In the genomic region with DNA sequence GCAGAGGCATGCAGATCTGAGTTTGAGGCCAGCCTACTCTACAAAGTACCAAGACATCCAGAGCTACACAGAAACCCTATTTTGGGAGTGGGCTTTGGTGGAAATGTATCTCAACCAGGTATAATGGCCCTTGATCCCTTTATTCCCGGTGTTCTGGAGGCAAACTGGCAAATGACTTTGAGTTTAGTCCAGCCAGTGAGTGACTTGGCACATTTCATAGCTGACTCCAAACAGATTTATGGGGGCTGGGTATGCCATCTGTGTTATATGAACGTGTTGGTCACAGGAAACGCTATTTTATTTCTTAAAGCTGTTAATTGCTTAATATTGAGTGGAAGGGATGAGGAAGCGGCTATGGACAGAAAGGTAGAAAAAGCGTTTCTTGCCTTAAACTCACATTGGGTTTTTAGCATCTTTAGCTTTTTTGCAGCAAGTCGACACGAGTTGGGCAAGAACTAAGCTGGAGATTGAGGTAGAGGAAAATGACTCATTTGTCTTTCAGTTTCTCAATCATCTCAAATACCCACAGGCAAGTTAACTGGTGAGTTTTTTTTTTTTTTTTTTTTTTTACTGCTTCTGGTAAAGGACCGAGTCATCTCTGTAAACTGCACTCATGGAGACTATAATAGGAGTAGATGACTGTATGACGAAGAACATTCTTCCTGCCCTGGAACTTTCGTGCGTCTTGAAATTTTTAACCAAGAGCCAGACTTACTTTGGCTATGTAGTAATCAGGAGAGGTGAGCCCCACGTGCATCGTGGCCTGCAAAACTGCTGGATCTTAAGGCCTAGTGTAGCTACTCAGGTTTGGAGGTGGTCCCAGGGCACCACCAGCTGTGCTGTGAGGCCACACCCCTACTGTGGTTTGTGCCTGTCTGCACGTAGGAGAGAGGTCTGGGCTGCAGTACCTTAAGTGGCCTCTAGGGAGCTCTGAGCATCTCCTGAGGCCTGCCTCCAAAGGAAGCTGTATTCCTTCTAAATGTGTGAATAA, we compare ENCODE assay signal across 8 mouse cellular contexts. TPM values are rescaled to one million over a fixed set of nuclear protein-coding genes. Genes with fewer than 3 reads are reported as not detected.
A peak's percentile ranks its signal among the peaks of the same experiment; 100 is the strongest.
DNase-seq lines count a peak whose midpoint lies in the region; ATAC-seq and TF ChIP-seq lines count a peak whose summit lies in the region.

No protein-coding gene starts in this region.

- ATAC-seq in heart, embryonic 13.5 days (ENCODE audit: extremely low read depth, insufficient number of reproducible peaks, low FRiP score, low TSS enrichment) = no peak
- ATAC-seq in kidney, postnatal 0 days (replicated peaks; ENCODE audit: low FRiP score, low read depth) = peak; percentile 46; the same call in 1 of the 2 replicates
- ATAC-seq in liver, embryonic 15.5 days (ENCODE audit: insufficient read depth) = no peak
- ATAC-seq in neural tube, embryonic 11.5 days (ENCODE audit: insufficient read depth, low FRiP score, low TSS enrichment) = no peak
- ATAC-seq in stomach, embryonic 16.5 days (ENCODE audit: insufficient read depth, low FRiP score) = peak; percentile 18; the same call in 1 of the 2 replicates

- peak; percentile 74 to 83 for DNase-seq in CD8-positive naive resting alpha-beta T cell, adult 2 months (ENCODE audit: low read depth in 2 of 2, low spot score in 2 of 2)
- DNase-seq in brain, embryonic 14.5 days (ENCODE audit: low read depth) = peak; percentile 91
- peak; percentile 90 for DNase-seq in fibroblast of lung, adult 2 months (ENCODE audit: low read depth)
- DNase-seq in kidney, postnatal 0 days (ENCODE audit: low spot score) = peak; percentile 89
- DNase-seq in neural tube, embryonic 11.5 days (ENCODE audit: low spot score) = peak; percentile 87

- peak overlapping the region; percentile 99 for H3K9ac ChIP-seq in heart, embryonic 13.5 days
- no peak overlapping the region for H3K9ac ChIP-seq in kidney, postnatal 0 days (ENCODE audit: low read depth, low read length)
- H3K9ac ChIP-seq in liver, embryonic 15.5 days = no peak overlapping the region
- peak overlapping the region; percentile 18 for H3K9ac ChIP-seq in neural tube, embryonic 11.5 days (ENCODE audit: low read length)
- H3K9ac ChIP-seq in stomach, embryonic 16.5 days (ENCODE audit: low read length) = peak overlapping the region; percentile 54; the same call in 1 of the 2 replicates

- peak overlapping the region; percentile 99 for H3K27ac ChIP-seq in heart, embryonic 13.5 days (replicated peaks)
- peak overlapping the region; percentile 54; the same call in 1 of the 2 replicates for H3K27ac ChIP-seq in kidney, postnatal 0 days
- 0 out of 2 replicates have a peak overlapping the region, but pooled peaks have one; percentile 22 for H3K27ac ChIP-seq in liver, embryonic 15.5 days (replicated peaks)
- H3K27ac ChIP-seq in neural tube, embryonic 11.5 days (ENCODE audit: low read depth, low read length) = no peak overlapping the region; the same call in 1 of the 2 replicates
- H3K27ac ChIP-seq in stomach, embryonic 16.5 days (ENCODE audit: low read length) = peak overlapping the region; percentile 81

- no peaks in the 10 kb centered on the region for H3K9me3 ChIP-seq in heart, embryonic 13.5 days
- H3K9me3 ChIP-seq in kidney, postnatal 0 days (replicated peaks; ENCODE audit: low read length) = no peaks in the 10 kb centered on the region
- no peaks in the 10 kb centered on the region for H3K9me3 ChIP-seq in liver, embryonic 15.5 days (replicated peaks)
- H3K9me3 ChIP-seq in neural tube, embryonic 11.5 days (ENCODE audit: control insufficient read depth, low read length) = no peaks in the 10 kb centered on the region
- no peaks in the 10 kb centered on the region for H3K9me3 ChIP-seq in stomach, embryonic 16.5 days (replicated peaks; ENCODE audit: control insufficient read depth, low read length)

- no peak for TF ChIP-seq POLR2A in brain, embryonic 14.5 days (IDR thresholded peaks at IDR 0.05; ENCODE audit: borderline replicate concordance, extremely low read depth, insufficient read depth, insufficient read length, poor library complexity, severe bottlenecking)

- peak overlapping the region; percentile 89 for H3K4me2 ChIP-seq in heart, embryonic 13.5 days
- H3K4me2 ChIP-seq in kidney, postnatal 0 days (ENCODE audit: low read length) = peak overlapping the region; percentile 70
- peak overlapping the region; percentile 83 for H3K4me2 ChIP-seq in liver, embryonic 15.5 days
- peak overlapping the region; percentile 92 for H3K4me2 ChIP-seq in neural tube, embryonic 11.5 days (ENCODE audit: low read depth)
- H3K4me2 ChIP-seq in stomach, embryonic 16.5 days (ENCODE audit: low read depth, low read length) = peak overlapping the region; percentile 57

- H3K27me3 ChIP-seq in heart, embryonic 13.5 days (replicated peaks) = no peaks in the 10 kb centered on the region
- no peaks in the 10 kb centered on the region for H3K27me3 ChIP-seq in kidney, postnatal 0 days (ENCODE audit: insufficient read depth, low read length)
- H3K27me3 ChIP-seq in liver, embryonic 15.5 days = peaks cover 95% of the 10 kb centered on the region
- H3K27me3 ChIP-seq in neural tube, embryonic 11.5 days (ENCODE audit: control insufficient read depth, insufficient read depth, low read length) = no peaks in the 10 kb centered on the region
- no peaks in the 10 kb centered on the region for H3K27me3 ChIP-seq in stomach, embryonic 16.5 days (ENCODE audit: control insufficient read depth, insufficient read depth, low read length)

- H3K4me1 ChIP-seq in heart, embryonic 13.5 days = peaks cover 76% of the 10 kb centered on the region
- peaks cover 43% of the 10 kb centered on the region for H3K4me1 ChIP-seq in kidney, postnatal 0 days (replicated peaks; ENCODE audit: insufficient read depth, low read length)
- H3K4me1 ChIP-seq in liver, embryonic 15.5 days (replicated peaks) = peaks cover 51% of the 10 kb centered on the region
- peaks cover 31% of the 10 kb centered on the region for H3K4me1 ChIP-seq in neural tube, embryonic 11.5 days (ENCODE audit: control insufficient read depth, insufficient read depth, low read length)
- H3K4me1 ChIP-seq in stomach, embryonic 16.5 days (ENCODE audit: control insufficient read depth, insufficient read depth, low read length) = peaks cover 49% of the 10 kb centered on the region

- TF ChIP-seq CTCF in brain, embryonic 14.5 days (IDR thresholded peaks at IDR 0.05; ENCODE audit: borderline replicate concordance, extremely low read depth, insufficient read depth, insufficient read length) = peak; percentile 81
- TF ChIP-seq CTCF in kidney, postnatal 0 days (IDR thresholded peaks at IDR 0.05; ENCODE audit: low read depth) = peak; percentile 77

- H3K36me3 ChIP-seq in heart, embryonic 13.5 days = peaks cover 50% of the 10 kb centered on the region
- 0 out of 2 replicates have a peak, but pooled peaks cover 8% of the 10 kb centered on the region for H3K36me3 ChIP-seq in kidney, postnatal 0 days (ENCODE audit: insufficient read depth, low read length)
- H3K36me3 ChIP-seq in liver, embryonic 15.5 days (replicated peaks) = no peaks in the 10 kb centered on the region
- peaks cover 4% of the 10 kb centered on the region for H3K36me3 ChIP-seq in neural tube, embryonic 11.5 days (ENCODE audit: control insufficient read depth, insufficient read depth, low read length)
- peaks cover 8% of the 10 kb centered on the region; the same call in 1 of the 2 replicates for H3K36me3 ChIP-seq in stomach, embryonic 16.5 days (ENCODE audit: control insufficient read depth, insufficient read depth, low read length)

- 23% methylated on average over 14 of the region's 14 CpGs for WGBS in heart, embryonic 13.5 days
- WGBS in kidney, postnatal 0 days = 24% methylated on average over 14 of the region's 14 CpGs
- 22% methylated on average over 14 of the region's 14 CpGs for WGBS in liver, embryonic 15.5 days (ENCODE audit: insufficient replicate concordance)
- WGBS in neural tube, embryonic 11.5 days = 26% methylated on average over 14 of the region's 14 CpGs
- 28% methylated on average over 14 of the region's 14 CpGs for WGBS in stomach, embryonic 16.5 days

- peak overlapping the region; percentile 88 for H3K4me3 ChIP-seq in heart, embryonic 13.5 days
- no peak overlapping the region for H3K4me3 ChIP-seq in kidney, postnatal 0 days (replicated peaks; ENCODE audit: low read depth, low read length)
- 0 out of 2 replicates have a peak overlapping the region, but pooled peaks have one; percentile 0 for H3K4me3 ChIP-seq in liver, embryonic 15.5 days (replicated peaks)
- H3K4me3 ChIP-seq in neural tube, embryonic 11.5 days (ENCODE audit: low read depth, low read length) = peak overlapping the region; percentile 94
- H3K4me3 ChIP-seq in stomach, embryonic 16.5 days (replicated peaks; ENCODE audit: low read length) = peak overlapping the region; percentile 93

RNA-seq across cellular contexts. Expression of a gene that starts 3.2 kb away (rescaled TPM):
- polyA plus RNA-seq in brain, embryonic 14.5 days (2012; rRNA removed) = 986 and 1,073 TPM in 2 replicates
- 1,816 and 1,974 TPM in 2 replicates for polyA plus RNA-seq in heart, embryonic 13.5 days (2015; fragmentation: Nextera tagmentation; extraction: Ambion mirVana)
- polyA plus RNA-seq in kidney, postnatal 0 days (2015; fragmentation: Nextera tagmentation; extraction: Ambion mirVana) = 647 and 692 TPM in 2 replicates
- polyA plus RNA-seq in liver, embryonic 15.5 days (2015; fragmentation: Nextera tagmentation; extraction: Ambion mirVana) = 163 and 164 TPM in 2 replicates
- 2,042 and 2,202 TPM in 2 replicates for polyA plus RNA-seq in neural tube, embryonic 11.5 days (2014; fragmentation: Nextera tagmentation; extraction: Ambion mirVana)
- polyA plus RNA-seq in stomach, embryonic 16.5 days (2015; fragmentation: Nextera tagmentation; extraction: Ambion mirVana) = 1,032 and 1,108 TPM in 2 replicates

RNA-seq across cellular contexts. Expression of a gene that starts 20.6 kb away (rescaled TPM):
- 7.6 and 8.8 TPM in 2 replicates for polyA plus RNA-seq in brain, embryonic 14.5 days (2012; rRNA removed)
- 0.24 and 0.29 TPM in 2 replicates for polyA plus RNA-seq in heart, embryonic 13.5 days (2015; fragmentation: Nextera tagmentation; extraction: Ambion mirVana)
- 1.2 and 1.4 TPM in 2 replicates for polyA plus RNA-seq in kidney, postnatal 0 days (2015; fragmentation: Nextera tagmentation; extraction: Ambion mirVana)
- 0.17 and 0.32 TPM in 2 replicates for polyA plus RNA-seq in liver, embryonic 15.5 days (2015; fragmentation: Nextera tagmentation; extraction: Ambion mirVana)
- 0.17 and 0.43 TPM in 2 replicates for polyA plus RNA-seq in neural tube, embryonic 11.5 days (2014; fragmentation: Nextera tagmentation; extraction: Ambion mirVana)
- polyA plus RNA-seq in stomach, embryonic 16.5 days (2015; fragmentation: Nextera tagmentation; extraction: Ambion mirVana) = 2.2 and 3.6 TPM in 2 replicates

RNA-seq across cellular contexts. Expression of a gene that starts 42.2 kb away (rescaled TPM):
- 179 and 187 TPM in 2 replicates for polyA plus RNA-seq in brain, embryonic 14.5 days (2012; rRNA removed)
- 16.6 and 18.1 TPM in 2 replicates for polyA plus RNA-seq in heart, embryonic 13.5 days (2015; fragmentation: Nextera tagmentation; extraction: Ambion mirVana)
- 15.7 and 16.1 TPM in 2 replicates for polyA plus RNA-seq in kidney, postnatal 0 days (2015; fragmentation: Nextera tagmentation; extraction: Ambion mirVana)
- 3.7 and 4.0 TPM in 2 replicates for polyA plus RNA-seq in liver, embryonic 15.5 days (2015; fragmentation: Nextera tagmentation; extraction: Ambion mirVana)
- polyA plus RNA-seq in neural tube, embryonic 11.5 days (2014; fragmentation: Nextera tagmentation; extraction: Ambion mirVana) = 107 and 135 TPM in 2 replicates
- 28.2 and 31.1 TPM in 2 replicates for polyA plus RNA-seq in stomach, embryonic 16.5 days (2015; fragmentation: Nextera tagmentation; extraction: Ambion mirVana)

Comparison
In these comparisons a context has a peak if more than half of its experiments do, and no peak if none do; other contexts are left out.
1. ATAC-seq: peak in kidney, postnatal 0 days (single experiment) and stomach, embryonic 16.5 days (single experiment); none in heart, embryonic 13.5 days (single experiment), liver, embryonic 15.5 days (single experiment) and neural tube, embryonic 11.5 days (single experiment).
2. H3K9ac ChIP-seq: peak in heart, embryonic 13.5 days (single experiment), neural tube, embryonic 11.5 days (single experiment) and stomach, embryonic 16.5 days (single experiment); none in kidney, postnatal 0 days (single experiment) and liver, embryonic 15.5 days (single experiment).
3. Peak in every context shown above with its lines, with median percentiles within 50 percentile points of each other: DNase-seq and H3K4me2 ChIP-seq.